Mouse (Mus musculus): ENCODE data around the gene Nt5c1a. TPM values are rescaled to one million over a fixed set of nuclear protein-coding genes. Genes with fewer than 3 reads are reported as not detected.

The Nt5c1a gene
- total RNA-seq, 4 experiments from 2014 or later: 41.9 to 58.6 (median 47.2) TPM

- DNase-seq (ENCODE audit: low spot score in 2 of 2): no peak
Measured at GRCm38 (mm10) chr4:123211453-123211852, 10.1 kb downstream of the Nt5c1a start.

- DNase-seq (ENCODE audit: low spot score in 2 of 2): no peak
Measured at GRCm38 (mm10) chr4:123212330-123212729, 11.0 kb downstream of the Nt5c1a start.

GRCm38 (mm10) chr4:123213975-123214374 lies 12.7 kb downstream of the Nt5c1a start:
- DNase-seq (ENCODE audit: low spot score in 2 of 2): no peak

- DNase-seq (ENCODE audit: low spot score in 2 of 2): no peak
Measured at GRCm38 (mm10) chr4:123215367-123215766, 14.1 kb downstream of the Nt5c1a start.

- peak in 1 of 2 experiments; percentile 16 for DNase-seq (ENCODE audit: low spot score in 2 of 2)
Measured at GRCm38 (mm10) chr4:123216782-123217181, 15.5 kb downstream of the Nt5c1a start.

- DNase-seq (ENCODE audit: low spot score in 2 of 2): peak; percentile 41 to 50
Measured at GRCm38 (mm10) chr4:123219720-123220357, 18.5 kb downstream of the Nt5c1a start.

GRCm38 (mm10) chr4:123220637-123221036 lies 19.3 kb downstream of the Nt5c1a start:
- DNase-seq (ENCODE audit: low spot score in 2 of 2): no peak

GRCm38 (mm10) chr4:123223309-123223708 lies 22.0 kb downstream of the Nt5c1a start:
- DNase-seq (ENCODE audit: low spot score in 2 of 2): no peak

- DNase-seq (ENCODE audit: low spot score in 2 of 2): peak; percentile 31 to 67
Measured at GRCm38 (mm10) chr4:123225718-123226403, 24.6 kb downstream of the Nt5c1a start.

GRCm38 (mm10) chr4:123227707-123228106 lies 26.4 kb downstream of the Nt5c1a start:
- peak; percentile 42 to 68 for DNase-seq (ENCODE audit: low spot score in 2 of 2)

GRCm38 (mm10) chr4:123228270-123228669 lies 27.0 kb downstream of the Nt5c1a start:
- peak; percentile 60 for DNase-seq (ENCODE audit: low spot score in 2 of 2)

- DNase-seq (ENCODE audit: low spot score in 2 of 2): peak; percentile 28 to 44
Measured at GRCm38 (mm10) chr4:123229166-123229565, 27.9 kb downstream of the Nt5c1a start.

GRCm38 (mm10) chr4:123232841-123233240 lies 31.5 kb downstream of the Nt5c1a start:
- no peak for DNase-seq (ENCODE audit: low spot score in 2 of 2)

- peak in 1 of 2 experiments; percentile 54 for DNase-seq (ENCODE audit: low spot score in 2 of 2)
Measured at GRCm38 (mm10) chr4:123233492-123234084, 32.3 kb downstream of the Nt5c1a start, which contains the start of gene Heyl. TSS of gene Heyl (plus strand) at chr4:123233556.

- DNase-seq (ENCODE audit: low spot score in 2 of 2): no peak
Measured at GRCm38 (mm10) chr4:123235835-123236430, 34.6 kb downstream of the Nt5c1a start.

GRCm38 (mm10) chr4:123236431-123237031 lies 35.2 kb downstream of the Nt5c1a start:
- no peak for DNase-seq (ENCODE audit: low spot score in 2 of 2)

GRCm38 (mm10) chr4:123237386-123238266 lies 36.3 kb downstream of the Nt5c1a start:
- peak in 1 of 2 experiments; percentile 37 for DNase-seq (ENCODE audit: low spot score in 2 of 2)

- DNase-seq (ENCODE audit: low spot score in 2 of 2): peak; percentile 77 to 84
Measured at GRCm38 (mm10) chr4:123239361-123240203, 38.3 kb downstream of the Nt5c1a start.

GRCm38 (mm10) chr4:123246221-123246620 lies 44.9 kb downstream of the Nt5c1a start:
- no peak for DNase-seq (ENCODE audit: low spot score in 2 of 2)

GRCm38 (mm10) chr4:123246651-123247050 lies 45.3 kb downstream of the Nt5c1a start:
- no peak for DNase-seq (ENCODE audit: low spot score in 2 of 2)
